Mouse (Mus musculus): ENCODE results near the gene Loxl4. TPM values are rescaled to one million over a fixed set of nuclear protein-coding genes. Genes with fewer than 3 reads are reported as not detected.

Loxl4 gene
- polyA plus RNA-seq, 1 experiment from 2014 or later = 0.05 TPM

DNA sequence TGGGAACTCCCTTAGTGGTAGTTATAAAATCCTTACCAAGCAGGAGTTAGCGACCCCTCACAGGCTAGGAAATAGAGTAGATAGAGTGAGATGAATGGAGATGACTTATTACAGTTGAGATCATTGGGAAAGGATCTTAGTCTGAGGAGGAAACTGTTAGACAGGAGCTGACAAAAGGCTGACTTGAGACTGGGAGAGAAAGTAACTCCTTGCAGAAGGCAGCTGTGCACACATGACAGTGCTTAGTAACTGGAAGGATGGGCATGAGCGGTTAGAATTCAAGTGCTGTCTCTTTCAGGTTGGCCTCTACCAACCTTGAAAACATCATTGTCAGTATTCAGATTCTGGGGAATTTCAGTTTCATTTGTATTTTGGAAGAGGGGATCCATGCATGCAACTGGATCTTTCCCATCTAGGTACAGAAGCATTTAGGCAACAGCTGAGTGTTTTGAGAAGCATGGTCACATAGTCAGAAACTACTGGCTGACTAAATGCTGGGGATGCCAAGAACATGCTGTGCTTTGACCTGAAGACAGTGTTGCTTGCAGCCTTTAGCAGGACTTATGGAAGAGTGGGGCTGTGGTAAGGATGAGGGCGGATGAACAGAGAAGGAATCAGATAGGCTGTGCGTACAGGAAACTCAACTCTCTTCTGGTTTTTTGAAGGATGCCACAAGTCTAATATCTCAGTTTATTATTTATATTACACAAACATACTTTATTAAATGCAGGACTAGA is 46.2 kb downstream of the Loxl4 start:
- 81% methylated on average over 4 of the region's 4 CpGs for WGBS (ENCODE audit: insufficient replicate concordance)
- Histone ChIP-seq H3K27me3 (no peaks in the 10 kb centered on the region), H3K9me3 (replicated peaks) (no peaks in the 10 kb centered on the region), H3K27ac (replicated peaks) (no peak overlapping the region), H3K4me1 (replicated peaks) (no peaks in the 10 kb centered on the region), H3K36me3 (replicated peaks) (peaks cover 28% of the 10 kb centered on the region), H3K4me3 (replicated peaks) (no peak overlapping the region), H3K4me2 (no peak overlapping the region), H3K9ac (no peak overlapping the region)
- ATAC-seq (ENCODE audit: insufficient read depth) = no peak

DNA sequence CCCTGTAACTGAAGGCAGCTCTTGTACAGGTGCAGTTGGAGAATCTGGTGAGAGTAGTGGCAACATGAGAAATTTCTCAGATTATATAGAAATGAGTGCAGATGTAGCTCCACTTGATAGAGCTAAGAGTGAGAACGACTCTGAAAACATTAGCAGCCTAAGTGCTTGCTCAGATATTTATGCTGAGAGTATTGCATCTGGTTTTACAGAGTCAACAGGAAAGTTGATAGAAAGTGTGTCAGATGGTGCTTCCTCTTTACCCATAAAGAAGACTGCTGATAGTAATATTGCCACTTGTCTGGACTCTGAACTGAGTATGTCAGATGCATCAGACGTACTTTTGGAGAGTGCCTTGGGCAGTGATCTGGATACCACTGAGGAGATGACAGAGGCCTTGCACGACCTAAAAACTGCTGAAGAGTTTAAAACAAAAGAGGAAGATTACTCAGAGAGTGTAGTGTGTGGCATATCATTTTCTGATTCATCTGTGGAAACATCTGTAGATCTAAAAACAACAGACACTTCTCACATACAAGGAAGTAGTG is 48.8 kb downstream of the Loxl4 start:
- Histone ChIP-seq H3K36me3 (replicated peaks) (peaks cover 28% of the 10 kb centered on the region), H3K9ac (no peak overlapping the region), H3K27me3 (no peaks in the 10 kb centered on the region), H3K4me3 (replicated peaks) (no peak overlapping the region), H3K4me1 (replicated peaks) (no peaks in the 10 kb centered on the region), H3K27ac (replicated peaks) (no peak overlapping the region), H3K4me2 (no peak overlapping the region), H3K9me3 (replicated peaks) (no peaks in the 10 kb centered on the region)
- 48% methylated on average over 3 of the region's 3 CpGs for WGBS (ENCODE audit: insufficient replicate concordance)
- ATAC-seq (ENCODE audit: insufficient read depth) = no peak

DNA sequence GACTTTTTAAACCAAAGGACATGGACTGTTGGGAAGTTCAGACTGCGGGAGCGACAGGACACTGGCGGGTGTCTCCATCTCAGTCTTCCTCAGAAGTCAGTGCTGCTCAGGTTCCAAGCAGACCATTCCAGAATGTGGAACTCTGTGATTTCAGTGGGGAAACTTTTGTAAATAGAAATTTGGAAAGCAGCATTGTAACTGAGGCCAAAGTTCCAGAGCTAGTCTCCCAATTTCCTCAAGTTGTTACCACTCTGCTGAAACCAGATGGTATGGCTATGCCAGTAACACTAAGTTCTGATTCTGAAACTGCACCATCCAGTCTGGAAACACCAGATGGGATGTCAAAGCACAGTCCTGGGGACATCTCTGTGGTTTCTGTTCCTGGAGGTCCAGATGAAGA is 49.6 kb downstream of the Loxl4 start:
- H3K4me1 ChIP-seq (replicated peaks) = no peaks in the 10 kb centered on the region
- no peak overlapping the region for H3K27ac ChIP-seq (replicated peaks)
- H3K4me3 ChIP-seq (replicated peaks) = no peak overlapping the region
- H3K4me2 ChIP-seq = no peak overlapping the region
- H3K36me3 ChIP-seq (replicated peaks) = peaks cover 28% of the 10 kb centered on the region
- H3K9ac ChIP-seq = no peak overlapping the region
- WGBS (ENCODE audit: insufficient replicate concordance) = 83% methylated on average over 3 of the region's 3 CpGs
- ATAC-seq (ENCODE audit: insufficient read depth) = no peak
- no peaks in the 10 kb centered on the region for H3K9me3 ChIP-seq (replicated peaks)
- H3K27me3 ChIP-seq = no peaks in the 10 kb centered on the region

DNA sequence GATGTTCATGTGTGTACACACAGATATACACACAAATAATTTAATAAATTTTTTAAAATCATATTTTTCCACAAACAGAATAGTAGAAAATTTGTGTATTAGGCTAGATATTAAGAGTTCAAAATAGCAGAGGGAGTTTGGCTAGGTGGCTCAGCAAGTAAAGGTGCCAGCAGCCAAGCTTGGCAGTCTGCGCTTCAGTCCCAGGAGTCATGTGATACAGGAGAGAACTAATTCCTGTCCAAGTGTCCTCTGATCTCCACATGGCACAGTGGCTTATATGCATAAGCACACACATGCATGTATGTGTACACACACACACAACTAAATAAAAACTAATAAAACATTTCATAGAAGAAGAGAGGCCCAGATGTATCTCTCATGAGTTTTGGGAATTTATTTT is 50.6 kb downstream of the Loxl4 start:
- Histone ChIP-seq H3K4me3 (replicated peaks) (no peak overlapping the region), H3K27ac (replicated peaks) (no peak overlapping the region), H3K9me3 (replicated peaks) (no peaks in the 10 kb centered on the region), H3K4me1 (replicated peaks) (no peaks in the 10 kb centered on the region), H3K36me3 (replicated peaks) (peaks cover 24% of the 10 kb centered on the region), H3K27me3 (no peaks in the 10 kb centered on the region), H3K9ac (no peak overlapping the region), H3K4me2 (no peak overlapping the region)
- no peak for ATAC-seq (ENCODE audit: insufficient read depth)
- WGBS (ENCODE audit: insufficient replicate concordance) = 100% methylated on average over 1 of the region's 1 CpGs

DNA sequence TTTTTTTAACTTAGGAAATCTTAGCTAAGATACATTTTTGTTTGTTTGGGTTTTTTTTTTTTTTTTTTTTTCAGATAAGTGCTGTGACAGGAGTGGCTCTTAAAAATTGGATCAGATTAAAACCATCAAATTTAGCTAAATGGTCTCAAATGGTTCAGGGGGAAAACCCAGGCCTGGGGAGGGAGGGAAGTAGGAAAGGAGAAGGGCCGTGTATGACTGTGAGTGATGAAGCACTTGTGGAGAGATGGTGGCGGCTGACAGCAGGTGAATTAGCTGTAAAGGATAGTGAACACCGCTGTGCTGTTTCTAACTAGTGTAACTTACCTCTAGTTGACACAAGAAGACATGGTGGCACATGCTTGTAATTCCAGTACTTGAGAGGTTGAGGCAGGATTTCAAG is 53.9 kb downstream of the Loxl4 start:
- Histone ChIP-seq H3K27ac (replicated peaks) (no peak overlapping the region), H3K4me3 (replicated peaks) (no peak overlapping the region), H3K36me3 (replicated peaks) (peaks cover 13% of the 10 kb centered on the region), H3K27me3 (no peaks in the 10 kb centered on the region), H3K9ac (no peak overlapping the region), H3K9me3 (replicated peaks) (no peaks in the 10 kb centered on the region), H3K4me2 (no peak overlapping the region), H3K4me1 (replicated peaks) (peaks cover 6% of the 10 kb centered on the region; the same call in 1 of the 2 replicates)
- ATAC-seq (ENCODE audit: insufficient read depth) = no peak
- WGBS (ENCODE audit: insufficient replicate concordance) = 78% methylated on average over 3 of the region's 3 CpGs

Other genes starting within 250 kb of the Loxl4 start
- 0.03 and 0.06 TPM in 2 replicates for gene Crtac1, start 181.0 kb downstream of the Loxl4 start, polyA plus RNA-seq (2015; fragmentation: Nextera tagmentation; extraction: Ambion mirVana)
- 9.5 and 10.0 TPM in 2 replicates for gene R3hcc1l, start 94.1 kb downstream of the Loxl4 start, polyA plus RNA-seq (2015; fragmentation: Nextera tagmentation; extraction: Ambion mirVana)
- gene Pyroxd2, start 140.0 kb upstream of the Loxl4 start, polyA plus RNA-seq (2015; fragmentation: Nextera tagmentation; extraction: Ambion mirVana) = 3.5 and 4.2 TPM in 2 replicates
- gene Hps1, start 167.2 kb upstream of the Loxl4 start, polyA plus RNA-seq (2015; fragmentation: Nextera tagmentation; extraction: Ambion mirVana) = 7.1 and 7.4 TPM in 2 replicates

Measured in liver, embryonic 15.5 days (tissue).